Mouse (Mus musculus) ES-E14 (cell line): Measurements from ENCODE around the gene Olfr850. TPM values are rescaled to one million over a fixed set of nuclear protein-coding genes. Genes with fewer than 3 reads are reported as not detected.

Experiments used
- DNase-seq: peaks from one replicate; pipeline ENCODE4 v3.0.0-alpha.2; 2013; ENCODE audit warnings: low read depth, low spot score
- H3K27ac ChIP-seq: 2 replicates; pipeline ENCODE4 v1.5.1; 2012; ENCODE audit warnings: low read depth, mild to moderate bottlenecking, low read length, moderate library complexity, mixed read lengths; ENCODE audit not compliant: poor library complexity, insufficient read depth, severe bottlenecking
- H3K36me3 ChIP-seq: 2 replicates; pipeline ENCODE4 v1.6.1; 2012; ENCODE audit warnings: mild to moderate bottlenecking, low read length, moderate library complexity, mixed read lengths; ENCODE audit not compliant: control insufficient read depth, poor library complexity, insufficient read depth, severe bottlenecking
- H3K4me1 ChIP-seq, 2 experiments: fragments of 150-350 bp in 1 of 2; sonication (generic) in 1 of 2; 2 replicates each; pipeline ENCODE4 v1.6.1; 2012; ENCODE audit warnings: low read length in 2 of 2, mild to moderate bottlenecking in 1 of 2, mixed read lengths in 1 of 2; ENCODE audit not compliant: control insufficient read depth in 2 of 2, insufficient read depth in 2 of 2, poor library complexity in 1 of 2
- H3K4me3 ChIP-seq, 2 experiments: fragments of 150-350 bp in 1 of 2; sonication (generic) in 1 of 2; 2 replicates each; pipeline ENCODE4 v1.5.1; 2012; ENCODE audit warnings: low read length in 2 of 2, low read depth in 1 of 2, mild to moderate bottlenecking in 1 of 2, mixed read lengths in 1 of 2; ENCODE audit not compliant: insufficient read depth in 1 of 2, poor library complexity in 1 of 2, severe bottlenecking in 1 of 2
- H3K9ac ChIP-seq: 2 replicates; pipeline ENCODE4 v1.6.1; 2012; ENCODE audit warnings: low read depth, mild to moderate bottlenecking, low read length, mixed read lengths; ENCODE audit not compliant: poor library complexity, insufficient read depth, severe bottlenecking
- H3K9me3 ChIP-seq: fragments of 150-350 bp; sonication (generic); 2 replicates; pipeline ENCODE4 v1.6.1; 2012; ENCODE audit warnings: low read depth, mild to moderate bottlenecking, low read length; ENCODE audit not compliant: control insufficient read depth, insufficient read depth
- CHD2 ChIP-seq: IDR thresholded peaks from 2 replicates; pipeline ENCODE4 v1.6.1; 2014; ENCODE audit warnings: mild to moderate bottlenecking, low read depth, low read length, inconsistent platforms
- HCFC1 ChIP-seq: IDR thresholded peaks from 2 replicates; pipeline ENCODE4 v1.6.1; 2012; ENCODE audit warnings: low read length, inconsistent platforms, borderline replicate concordance; ENCODE audit not compliant: insufficient read depth
- MAFK ChIP-seq: IDR thresholded peaks from 2 replicates; pipeline ENCODE4 v1.6.1; 2014; ENCODE audit warnings: mild to moderate bottlenecking, low read depth, low read length, inconsistent platforms; ENCODE audit not compliant: insufficient read depth
- ZC3H11A ChIP-seq: IDR thresholded peaks from 2 replicates; pipeline ENCODE4 v1.6.1; 2012; ENCODE audit warnings: low read depth, mild to moderate bottlenecking, inconsistent platforms, low read length, borderline replicate concordance
- ZNF384 ChIP-seq: IDR thresholded peaks from 2 replicates; pipeline ENCODE4 v1.6.1; 2012; ENCODE audit warnings: low read depth, low read length, inconsistent platforms
- in situ Hi-C, 2 experiments: fragments of 600-800 bp; cut with MboI; formaldehyde crosslinking; loops; one replicate each; pipeline ENCODE4 v1.15.1; 2025; ENCODE audit warnings: low sequenced_read_pairs in 2 of 2, inconsistent platforms in 1 of 2; ENCODE audit not compliant: unreplicated experiment in 2 of 2
- total RNA-seq: library from RNA; depleted of rRNA; stranded (reverse); fragments of 300-350 nt; gene quantifications from 2 replicates; pipeline ENCODE4 v1.2.3, GENCODE M21; 2012; rRNA removed

The Olfr850 gene
- not detected in 2 replicates for total RNA-seq

DNA sequence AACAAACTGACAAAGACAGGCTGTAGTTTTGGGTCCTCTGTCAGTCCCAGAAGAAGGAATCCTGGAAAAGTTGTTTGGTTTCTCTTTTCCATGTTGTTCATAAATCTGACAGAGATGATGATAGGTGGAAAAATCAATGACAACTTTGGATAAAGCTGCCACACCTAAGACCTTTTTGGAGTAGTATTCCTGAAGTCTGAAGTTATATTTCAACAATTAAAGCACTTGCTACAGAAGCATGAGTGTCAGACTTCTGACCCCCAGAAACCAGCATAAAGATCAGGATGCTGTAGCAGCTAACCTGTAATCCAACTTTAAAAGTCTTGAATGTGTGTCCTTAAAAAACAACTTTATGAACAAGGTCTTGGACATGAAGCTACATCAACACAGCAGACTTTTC, at the start of gene Olfr850:
Gene Olfr850, minus strand, starts transcription at position 101 of the 400 bp plus-strand sequence.
- no peak within 1 kb of the TSS for H3K4me3 ChIP-seq
- H3K27ac ChIP-seq, result no peak within 1 kb of the TSS
- H3K36me3 ChIP-seq, result no peaks in the 10 kb centered on the region
- H3K9ac ChIP-seq, result no peak within 1 kb of the TSS
- 0 out of 2 replicates have a peak, but pooled peaks cover under 1% of the 10 kb centered on the region for H3K9me3 ChIP-seq
- H3K4me1 ChIP-seq, result no peaks in the 10 kb centered on the region
- no peak for TF ChIP-seq HCFC1
- no peak for TF ChIP-seq ZC3H11A
- TF ChIP-seq ZNF384, result no peak
- no peak for TF ChIP-seq CHD2
- TF ChIP-seq MAFK, result no peak
- DNase-seq, result no peak
- in situ Hi-C loops, result no loop called here

DNA sequence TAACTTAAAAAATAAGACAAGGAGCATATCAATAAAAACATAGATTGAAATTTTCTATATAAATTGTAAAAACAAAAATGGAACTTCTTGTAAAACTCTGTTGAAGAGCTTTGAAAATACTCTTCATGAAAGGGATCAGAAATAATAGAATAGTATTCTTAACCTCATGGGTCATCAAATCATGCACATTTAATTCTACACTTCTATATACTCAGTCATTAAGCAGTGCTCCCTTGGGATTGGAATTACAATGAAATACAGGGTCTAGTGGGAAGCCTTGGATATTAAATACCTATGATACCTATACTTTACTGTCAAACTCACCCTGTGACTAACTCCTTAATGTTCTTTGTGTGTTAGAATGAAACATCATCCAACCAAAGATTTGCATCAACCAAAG, 14.9 kb upstream of the Olfr850 start, which contains the start of gene Olfr851:
Gene Olfr851, plus strand, starts transcription at position 301 of the 400 bp plus-strand sequence.
- H3K4me3 ChIP-seq, result no peak within 1 kb of the TSS
- TF ChIP-seq MAFK, result no peak
- no peak for TF ChIP-seq ZNF384
- no peak for TF ChIP-seq ZC3H11A
- no peak for TF ChIP-seq CHD2
- no peak for TF ChIP-seq HCFC1
- no peaks in the 10 kb centered on the region for H3K4me1 ChIP-seq
- no peaks in the 10 kb centered on the region for H3K36me3 ChIP-seq
- no peak for DNase-seq
- in situ Hi-C loops, result no loop called here
- no peaks in the 10 kb centered on the region for H3K9me3 ChIP-seq
- H3K27ac ChIP-seq, result no peak within 1 kb of the TSS
- H3K9ac ChIP-seq, result no peak within 1 kb of the TSS

DNA sequence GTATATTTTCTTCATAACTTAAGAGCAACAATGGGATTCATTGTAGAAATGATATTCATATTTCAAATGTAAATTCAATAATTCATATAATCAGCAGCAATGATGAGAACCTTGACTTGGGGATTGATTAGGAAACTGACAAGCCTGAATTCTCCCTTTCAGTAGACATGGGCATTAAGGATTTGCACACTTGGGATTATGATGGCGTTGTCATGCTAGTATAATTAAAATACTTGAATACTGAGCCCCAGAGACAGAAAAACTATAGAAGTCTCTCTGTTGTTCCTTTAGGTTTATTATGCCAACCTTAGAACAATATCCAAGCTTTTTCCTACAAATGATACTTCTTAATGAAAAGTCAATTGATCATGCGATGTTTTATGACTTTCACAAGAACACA, 38.1 kb downstream of the Olfr850 start, which contains the start of gene Olfr849:
Gene Olfr849, plus strand, starts transcription at position 301 of the 400 bp plus-strand sequence.
- Histone ChIP-seq H3K9me3 (no peaks in the 10 kb centered on the region), H3K36me3 (no peaks in the 10 kb centered on the region), H3K4me1 (no peaks in the 10 kb centered on the region), H3K4me3 (no peak within 1 kb of the TSS), H3K9ac (no peak within 1 kb of the TSS), H3K27ac (no peak within 1 kb of the TSS)
- TF ChIP-seq HCFC1, result no peak
- in situ Hi-C loops, result no loop called here
- DNase-seq, result no peak

Other genes with a start within 250 kb of the Olfr850 start
- gene Olfr843, start 226.3 kb downstream of the Olfr850 start, total RNA-seq, result not detected in 2 replicates
- gene Olfr844, start 161.9 kb downstream of the Olfr850 start, total RNA-seq, result not detected in 2 replicates
- gene Olfr845, start 141.8 kb downstream of the Olfr850 start, total RNA-seq, result not detected in 2 replicates
- gene Olfr846, start 114.2 kb downstream of the Olfr850 start, total RNA-seq, result not detected in 2 replicates
- not detected in 2 replicates for gene Olfr847, start 99.6 kb downstream of the Olfr850 start, total RNA-seq
- not detected in 2 replicates for gene Olfr849, start 38.0 kb downstream of the Olfr850 start, total RNA-seq
- not detected in 2 replicates for gene Olfr851, start 15.0 kb upstream of the Olfr850 start, total RNA-seq
- not detected in 2 replicates for gene Olfr853, start 62.8 kb upstream of the Olfr850 start, total RNA-seq
- gene Olfr854, start 89.1 kb upstream of the Olfr850 start, total RNA-seq, result not detected in 2 replicates
- not detected in 2 replicates for gene Olfr855, start 104.4 kb upstream of the Olfr850 start, total RNA-seq
- gene Zfp317, start 143.9 kb upstream of the Olfr850 start, total RNA-seq, result 24.9 and 27.5 TPM in 2 replicates
- gene Olfr857, start 231.2 kb upstream of the Olfr850 start, total RNA-seq, result not detected in 2 replicates